ENCODE assay signal across 8 mouse cellular contexts in genomic region chr11:100849456-100850037, GRCm38 (mm10). TPM values are rescaled to one million over a fixed set of nuclear protein-coding genes. Genes with fewer than 3 reads are reported as not detected.
DNase-seq lines count a peak whose midpoint lies in the region; ATAC-seq lines count a peak whose summit lies in the region.

No protein-coding gene starts in this region.

- H3K9ac ChIP-seq in neural tube, embryonic 11.5 days (ENCODE audit: low read length): peak overlapping the region; percentile 96
- peak overlapping the region; percentile 96 for H3K9ac ChIP-seq in limb, embryonic 15.5 days
- peak overlapping the region; percentile 97 for H3K9ac ChIP-seq in stomach, embryonic 15.5 days

- H3K4me3 ChIP-seq in neural tube, embryonic 11.5 days (ENCODE audit: low read depth, low read length): peak overlapping the region; percentile 88
- peak overlapping the region; percentile 99 for H3K4me3 ChIP-seq in limb, embryonic 15.5 days
- H3K4me3 ChIP-seq in stomach, embryonic 15.5 days (replicated peaks): peak overlapping the region; percentile 95

- H3K4me2 ChIP-seq in neural tube, embryonic 11.5 days (ENCODE audit: low read depth): peak overlapping the region; percentile 92
- peak overlapping the region; percentile 83 for H3K4me2 ChIP-seq in limb, embryonic 15.5 days
- peak overlapping the region; percentile 85 for H3K4me2 ChIP-seq in stomach, embryonic 15.5 days

- H3K27me3 ChIP-seq in neural tube, embryonic 11.5 days (ENCODE audit: control insufficient read depth, insufficient read depth, low read length): no peaks in the 10 kb centered on the region
- H3K27me3 ChIP-seq in limb, embryonic 15.5 days: peaks cover under 1% of the 10 kb centered on the region; the same call in 1 of the 2 replicates
- H3K27me3 ChIP-seq in stomach, embryonic 15.5 days (replicated peaks): no peaks in the 10 kb centered on the region

- no peaks in the 10 kb centered on the region for H3K9me3 ChIP-seq in neural tube, embryonic 11.5 days (ENCODE audit: control insufficient read depth, low read length)
- no peaks in the 10 kb centered on the region for H3K9me3 ChIP-seq in limb, embryonic 15.5 days
- H3K9me3 ChIP-seq in stomach, embryonic 15.5 days: no peaks in the 10 kb centered on the region

- H3K27ac ChIP-seq in neural tube, embryonic 11.5 days (ENCODE audit: low read depth, low read length): peak overlapping the region; percentile 63
- H3K27ac ChIP-seq in limb, embryonic 15.5 days: peak overlapping the region; percentile 87; the same call in 1 of the 2 replicates
- H3K27ac ChIP-seq in stomach, embryonic 15.5 days: peak overlapping the region; percentile 91; the same call in 1 of the 2 replicates

- ATAC-seq in neural tube, embryonic 11.5 days (ENCODE audit: insufficient read depth, low FRiP score, low TSS enrichment): no peak
- ATAC-seq in erythroblast, adult 5-6 weeks (replicated peaks; ENCODE audit: low FRiP score, poor library complexity, severe bottlenecking): 0 out of 2 replicates have a peak, but pooled peaks have one; percentile 15
- no peak for ATAC-seq in limb, embryonic 15.5 days (ENCODE audit: insufficient number of reproducible peaks, low FRiP score, low TSS enrichment, low read depth)
- no peak for ATAC-seq in stomach, embryonic 15.5 days (ENCODE audit: insufficient read depth, low FRiP score, low read depth)
- no peak for ATAC-seq in activated CD4-positive, CD25-positive, alpha-beta regulatory T cell, adult 4 months

- H3K4me1 ChIP-seq in neural tube, embryonic 11.5 days (ENCODE audit: control insufficient read depth, insufficient read depth, low read length): no peaks in the 10 kb centered on the region
- H3K4me1 ChIP-seq in limb, embryonic 15.5 days: peaks cover 27% of the 10 kb centered on the region
- H3K4me1 ChIP-seq in stomach, embryonic 15.5 days: peaks cover 7% of the 10 kb centered on the region; the same call in 1 of the 2 replicates

- no peak for DNase-seq in neural tube, embryonic 11.5 days (ENCODE audit: low spot score)
- no peak for DNase-seq in neural tube, embryonic 10.5 days (ENCODE audit: extremely low spot score, low spot score)
- DNase-seq in cerebellum, postnatal 4 days (ENCODE audit: low spot score in 2 of 2): no peak
- DNase-seq in urinary bladder, postnatal 36 days (ENCODE audit: low spot score in 2 of 2): no peak

- 8% methylated on average over 12 of the region's 13 CpGs for WGBS in neural tube, embryonic 11.5 days
- 4% methylated on average over 13 of the region's 13 CpGs for WGBS in limb, embryonic 15.5 days
- WGBS in stomach, embryonic 15.5 days: 2% methylated on average over 13 of the region's 13 CpGs

- no peaks in the 10 kb centered on the region for H3K36me3 ChIP-seq in neural tube, embryonic 11.5 days (ENCODE audit: control insufficient read depth, insufficient read depth, low read length)
- no peaks in the 10 kb centered on the region for H3K36me3 ChIP-seq in limb, embryonic 15.5 days
- H3K36me3 ChIP-seq in stomach, embryonic 15.5 days: no peaks in the 10 kb centered on the region

RNA-seq across cellular contexts. Expression of gene Stat5b, which starts 1.0 kb away (rescaled TPM):
- 18.3 and 20.2 TPM in 2 replicates for polyA plus RNA-seq in neural tube, embryonic 11.5 days (2014; fragmentation: Nextera tagmentation; extraction: Ambion mirVana)
- 6.9 and 14.8 TPM in 2 replicates for total RNA-seq in erythroblast, adult 5-6 weeks (2015; ENCODE audit: low replicate concordance)
- total RNA-seq in erythroblast, adult 5-6 weeks (2017; ENCODE audit: low replicate concordance): 6.7 and 10.3 TPM in 2 replicates
- 23.4 and 25.5 TPM in 2 replicates for polyA plus RNA-seq in limb, embryonic 15.5 days (2015; fragmentation: Nextera tagmentation; extraction: Ambion mirVana)
- 26.6 and 27.5 TPM in 2 replicates for polyA plus RNA-seq in stomach, embryonic 15.5 days (2015; fragmentation: Nextera tagmentation; extraction: Ambion mirVana)
- polyA plus RNA-seq in activated CD4-positive, CD25-positive, alpha-beta regulatory T cell, adult 4 months (2017; shearing (Covaris generic)): 10 to 100 TPM; 27.8 to 37.2 TPM

RNA-seq across cellular contexts. Expression of gene Stat5a, which starts 9.6 kb away (rescaled TPM):
- 1.3 and 1.9 TPM in 2 replicates for polyA plus RNA-seq in neural tube, embryonic 11.5 days (2014; fragmentation: Nextera tagmentation; extraction: Ambion mirVana)
- total RNA-seq in erythroblast, adult 5-6 weeks (2015; ENCODE audit: low replicate concordance): 4.8 and 7.3 TPM in 2 replicates
- 5.7 and 6.5 TPM in 2 replicates for total RNA-seq in erythroblast, adult 5-6 weeks (2017; ENCODE audit: low replicate concordance)
- polyA plus RNA-seq in limb, embryonic 15.5 days (2015; fragmentation: Nextera tagmentation; extraction: Ambion mirVana): 9.4 and 12.0 TPM in 2 replicates
- polyA plus RNA-seq in stomach, embryonic 15.5 days (2015; fragmentation: Nextera tagmentation; extraction: Ambion mirVana): 8.5 and 9.5 TPM in 2 replicates
- 10 to 100 TPM; 23.8 to 37.0 TPM for polyA plus RNA-seq in activated CD4-positive, CD25-positive, alpha-beta regulatory T cell, adult 4 months (2017; shearing (Covaris generic))
